Mouse (Mus musculus) layer of hippocampus, adult 9-11 months (tissue): ENCODE data around the gene Gm3415.
"Not testable (repeated sequence)": the region's sequence is repeated elsewhere in the genome, so short reads cannot be mapped to it uniquely, and the experiment has no call there.

Experiments
- DNase-seq: peaks from one replicate; pipeline ENCODE4 v3.0.0; 2022

Gm3415 gene

DNA sequence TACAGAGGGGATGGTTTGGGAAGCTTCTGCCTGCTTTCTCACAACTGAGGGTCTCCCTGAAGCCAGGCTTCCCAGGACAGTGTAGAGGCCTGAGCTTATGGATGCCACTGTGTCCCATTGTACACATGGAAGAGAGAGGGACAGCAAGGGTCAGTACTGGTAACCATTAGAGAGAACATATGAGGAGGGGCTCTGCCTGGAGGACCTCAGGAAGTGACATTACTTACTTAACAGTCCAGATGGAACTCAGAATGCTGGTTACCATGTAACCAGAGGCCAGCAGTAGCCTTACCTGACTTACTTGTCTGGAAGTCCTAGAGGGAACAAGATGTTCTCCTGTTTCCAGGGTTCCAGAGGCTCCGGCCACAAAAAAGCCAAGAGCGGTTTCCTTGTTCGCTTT is at the start of gene Gm3415:
Gene Gm3415 (plus strand): TSS at position 301 of the 400 bp plus-strand sequence.
- DNase-seq = not testable (repeated sequence)

DNA sequence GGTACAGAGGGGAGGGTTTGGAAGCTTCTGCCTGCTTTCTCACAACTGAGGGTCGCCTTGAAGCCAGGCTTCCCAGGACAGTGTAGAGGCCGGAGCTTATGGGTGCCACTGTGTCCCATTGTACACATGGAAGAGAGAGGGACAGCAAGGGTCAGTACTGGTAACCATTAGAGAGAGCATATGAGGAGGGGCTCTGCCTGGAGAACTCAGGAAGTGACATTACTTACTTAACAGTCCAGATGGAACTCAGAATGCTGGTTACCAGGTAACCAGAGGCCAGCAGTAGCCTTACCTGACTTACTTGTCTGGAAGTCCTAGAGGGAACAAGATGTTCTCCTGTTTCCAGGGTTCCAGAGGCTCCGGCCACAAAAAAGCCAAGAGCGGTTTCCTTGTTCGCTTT is 42.1 kb upstream of the Gm3415 start, which contains the start of gene Gm3402:
Gene Gm3402 (plus strand): TSS at position 301 of the 400 bp plus-strand sequence.
- not testable (repeated sequence) for DNase-seq

DNA sequence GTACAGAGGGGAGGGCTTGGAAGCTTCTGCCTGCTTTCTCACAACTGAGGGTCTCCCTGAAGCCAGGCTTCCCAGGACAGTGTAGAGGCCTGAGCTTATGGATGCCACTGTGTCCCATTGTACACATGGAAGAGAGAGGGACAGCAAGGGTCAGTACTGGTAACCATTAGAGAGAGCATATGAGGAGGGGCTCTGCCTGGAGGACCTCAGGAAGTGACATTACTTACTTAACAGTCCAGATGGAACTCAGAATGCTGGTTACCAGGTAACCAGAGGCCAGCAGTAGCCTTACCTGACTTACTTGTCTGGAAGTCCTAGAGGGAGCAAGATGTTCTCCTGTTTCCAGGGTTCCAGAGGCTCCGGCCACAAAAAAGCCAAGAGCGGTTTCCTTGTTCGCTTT is 30.4 kb upstream of the Gm3415 start, which contains the start of gene Gm3404:
Gene Gm3404 (plus strand): TSS at position 301 of the 400 bp plus-strand sequence.
- DNase-seq = not testable (repeated sequence)

DNA sequence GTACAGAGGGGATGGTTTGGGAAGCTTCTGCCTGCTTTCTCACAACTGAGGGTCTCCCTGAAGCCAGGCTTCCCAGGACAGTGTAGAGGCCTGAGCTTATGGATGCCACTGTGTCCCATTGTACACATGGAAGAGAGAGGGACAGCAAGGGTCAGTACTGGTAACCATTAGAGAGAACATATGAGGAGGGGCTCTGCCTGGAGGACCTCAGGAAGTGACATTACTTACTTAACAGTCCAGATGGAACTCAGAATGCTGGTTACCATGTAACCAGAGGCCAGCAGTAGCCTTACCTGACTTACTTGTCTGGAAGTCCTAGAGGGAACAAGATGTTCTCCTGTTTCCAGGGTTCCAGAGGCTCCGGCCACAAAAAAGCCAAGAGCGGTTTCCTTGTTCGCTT is 18.6 kb upstream of the Gm3415 start, which contains the start of gene Gm3409:
Gene Gm3409 (plus strand): TSS at position 301 of the 400 bp plus-strand sequence.
- DNase-seq = not testable (repeated sequence)

DNA sequence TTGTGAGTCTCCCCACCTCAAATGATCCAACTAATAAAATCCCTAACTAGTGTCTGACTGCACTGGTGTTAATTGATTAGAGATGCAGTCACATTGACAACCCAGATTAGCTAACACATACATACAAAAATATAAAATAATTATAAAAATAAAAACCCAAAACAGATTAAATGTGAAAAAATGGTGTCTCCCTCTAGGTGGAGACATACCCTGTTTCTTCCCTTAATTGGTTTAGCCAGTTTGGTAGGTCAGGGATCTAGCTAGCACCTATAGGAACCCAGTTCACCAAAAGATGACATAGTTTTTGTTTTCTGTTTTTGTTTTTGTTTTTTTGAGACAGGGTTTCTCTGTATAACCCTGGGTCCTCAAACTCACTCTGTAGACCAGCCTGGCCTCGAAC is 8.3 kb downstream of the Gm3415 start:
- DNase-seq = no peak

DNA sequence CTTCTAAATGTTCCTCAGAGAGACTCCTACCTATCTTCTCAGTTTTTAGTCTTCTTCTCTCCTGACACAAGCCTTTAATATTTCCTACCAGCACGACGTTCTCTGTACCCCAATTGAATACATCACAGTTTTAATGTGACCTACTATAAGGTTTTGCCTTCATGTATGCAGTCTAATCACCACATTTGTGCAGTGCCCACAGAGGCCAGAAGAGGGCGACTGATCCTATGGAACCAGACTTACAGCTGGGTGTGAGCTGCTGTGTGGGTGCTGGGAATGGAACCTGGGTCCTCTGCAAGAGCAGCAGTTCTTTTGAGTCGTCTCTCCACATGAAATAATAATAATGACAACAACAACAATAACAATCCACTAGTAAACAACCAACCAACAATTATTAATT is 11.1 kb downstream of the Gm3415 start:
- no peak for DNase-seq

DNA sequence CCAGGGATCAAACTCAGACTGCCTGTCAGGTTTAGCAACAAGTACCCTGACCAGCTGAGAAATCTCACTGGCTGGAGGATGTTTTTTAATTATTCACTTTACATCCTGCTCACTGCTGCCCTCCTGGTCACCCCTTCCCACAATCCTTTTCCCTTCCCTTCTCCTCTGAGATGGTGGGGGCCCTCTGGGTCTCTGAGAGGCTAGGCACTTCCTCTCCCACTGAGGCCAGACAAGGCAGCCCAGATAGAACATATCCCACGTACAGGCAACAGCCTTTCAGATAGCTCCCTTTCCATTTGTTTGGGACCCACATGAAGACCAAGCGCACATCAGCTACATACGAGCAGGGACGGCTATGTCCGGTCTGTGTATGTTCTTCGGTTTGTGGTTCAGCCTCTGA is 14.2 kb downstream of the Gm3415 start:
- DNase-seq = not testable (repeated sequence)

DNA sequence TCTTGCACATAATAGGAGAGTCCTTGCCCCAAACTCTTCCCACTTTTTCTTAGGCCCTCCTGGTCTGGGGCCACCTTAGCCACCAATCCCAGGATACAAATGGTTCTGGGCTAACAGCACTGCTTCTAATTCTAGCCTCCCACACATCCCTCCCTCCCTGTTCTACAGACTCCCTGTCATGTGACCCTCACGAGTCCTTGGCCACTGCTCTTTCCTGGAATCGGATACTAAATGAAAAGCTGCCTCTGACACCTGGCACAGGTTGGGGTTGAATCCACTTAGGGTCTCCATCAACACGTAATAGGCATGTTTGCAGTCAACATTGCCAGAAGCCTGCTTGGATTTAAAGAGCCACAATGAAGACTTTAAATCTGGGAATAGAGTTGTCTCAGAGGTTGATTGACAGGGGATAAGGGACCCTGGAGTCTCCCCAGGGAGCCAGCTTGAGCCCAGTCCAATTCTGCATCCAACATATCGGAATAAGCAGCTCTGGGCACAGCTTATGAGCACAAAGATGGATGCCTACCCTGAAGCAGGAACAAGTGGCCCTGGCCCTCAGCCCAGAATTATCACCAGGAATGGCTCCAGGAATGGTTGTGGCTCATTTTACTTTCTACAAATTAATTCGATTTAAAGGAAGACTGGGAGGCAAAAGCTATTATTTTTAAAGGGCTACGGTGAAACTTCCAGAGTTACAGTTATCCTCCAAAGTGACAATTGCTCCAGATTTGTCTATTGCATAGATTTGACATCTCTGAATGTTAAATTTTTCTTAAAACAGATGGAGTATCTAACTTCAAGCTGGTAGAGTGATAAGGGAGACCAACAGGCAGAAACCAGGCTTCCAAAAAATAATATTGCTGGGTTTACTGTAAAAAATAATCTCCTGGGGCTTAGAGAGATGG is 16.1 kb downstream of the Gm3415 start:
- DNase-seq = peak; percentile 85

DNA sequence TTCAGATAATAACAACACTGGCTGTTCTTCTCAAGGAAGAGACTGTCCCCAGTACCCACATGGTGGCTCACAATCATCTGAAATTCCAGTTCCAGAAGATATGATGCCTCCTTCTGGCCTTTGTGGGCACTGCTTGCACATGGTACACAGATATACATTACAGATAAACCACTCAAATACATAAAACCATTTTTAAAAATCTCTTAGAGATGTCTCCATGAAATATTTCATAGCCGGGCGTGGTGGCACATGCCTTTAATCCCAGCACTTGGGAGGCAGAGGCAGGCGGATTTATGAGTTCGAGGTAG is 16.8 kb downstream of the Gm3415 start:
- DNase-seq = not testable (repeated sequence)

DNA sequence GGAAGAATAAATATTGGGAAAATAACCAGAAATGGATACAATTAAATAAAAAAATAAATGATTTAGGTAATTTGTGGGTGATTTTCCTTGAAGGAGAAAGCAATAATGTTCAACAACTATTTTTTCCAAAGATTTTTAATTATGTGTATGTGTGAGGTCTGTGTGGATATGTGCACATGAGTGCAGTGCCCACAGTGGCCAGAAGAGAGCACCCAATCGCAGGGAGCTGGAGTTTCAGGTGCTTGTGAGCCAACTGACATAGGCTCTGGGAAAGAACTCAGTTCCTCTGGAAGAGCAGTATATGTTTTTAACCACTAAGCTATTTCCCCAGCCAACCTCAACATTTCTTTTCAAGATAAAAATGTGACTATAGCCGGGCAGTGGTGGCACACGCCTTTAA is 20.7 kb downstream of the Gm3415 start:
- DNase-seq = no peak

DNA sequence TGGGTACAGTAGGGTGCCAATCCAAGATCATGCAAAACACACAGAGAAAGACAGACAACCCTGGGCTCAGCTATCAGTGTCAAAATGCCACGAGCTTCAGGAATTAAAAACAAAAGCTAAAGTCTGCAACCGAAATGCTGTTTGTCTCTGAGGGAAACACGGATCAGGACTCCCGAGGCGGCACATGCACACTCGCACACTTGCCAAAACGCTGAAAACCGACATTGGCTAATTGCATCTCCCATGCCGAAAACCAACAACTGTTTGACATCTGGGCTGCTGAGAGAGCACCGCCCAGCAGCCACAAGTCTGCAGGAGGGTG is 28.2 kb downstream of the Gm3415 start:
- DNase-seq = no peak

DNA sequence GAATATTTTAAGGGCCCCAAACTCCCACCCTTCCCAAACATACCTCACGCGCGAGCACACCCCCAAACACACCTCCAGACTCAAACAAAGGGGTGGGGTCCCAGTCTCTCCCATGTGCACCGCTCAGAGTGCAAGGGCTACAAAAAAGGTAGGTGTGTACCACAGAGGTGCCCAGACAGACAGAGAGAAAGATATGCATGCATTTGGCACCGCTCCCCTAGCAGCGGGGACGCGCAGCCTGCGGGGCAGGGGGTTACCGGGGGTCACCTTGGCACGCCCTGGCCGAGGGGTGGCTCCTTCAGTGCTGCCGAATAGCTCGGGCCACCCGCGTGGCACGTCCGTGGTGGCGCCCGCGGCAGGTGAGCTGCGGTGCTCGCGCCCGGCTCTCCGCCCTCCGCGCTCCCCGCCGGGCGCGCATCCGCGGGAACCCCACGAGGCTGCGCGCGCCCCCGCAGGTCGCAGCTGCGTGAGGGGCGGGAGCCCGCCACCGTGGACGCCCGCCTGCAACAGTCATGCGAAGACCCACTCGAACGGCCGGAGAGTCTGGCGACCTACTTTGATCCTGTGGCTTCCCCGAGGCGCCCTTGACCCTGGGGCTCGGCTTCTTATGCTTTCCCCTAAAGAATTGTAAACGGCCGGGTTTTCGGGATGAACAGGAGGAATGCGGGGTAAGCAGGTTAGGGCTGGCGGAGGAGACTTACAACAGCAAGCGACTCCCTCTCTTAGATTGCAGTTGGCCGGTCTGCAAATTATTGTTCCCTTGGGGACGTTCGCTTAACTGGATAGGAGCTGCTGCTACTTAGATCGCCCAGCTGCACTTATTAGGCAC is 28.8 kb downstream of the Gm3415 start, which contains the start of gene Gpr12:
Gene Gpr12 (minus strand): TSS at position 762 of the 829 bp plus-strand sequence.
- no peak for DNase-seq

DNA sequence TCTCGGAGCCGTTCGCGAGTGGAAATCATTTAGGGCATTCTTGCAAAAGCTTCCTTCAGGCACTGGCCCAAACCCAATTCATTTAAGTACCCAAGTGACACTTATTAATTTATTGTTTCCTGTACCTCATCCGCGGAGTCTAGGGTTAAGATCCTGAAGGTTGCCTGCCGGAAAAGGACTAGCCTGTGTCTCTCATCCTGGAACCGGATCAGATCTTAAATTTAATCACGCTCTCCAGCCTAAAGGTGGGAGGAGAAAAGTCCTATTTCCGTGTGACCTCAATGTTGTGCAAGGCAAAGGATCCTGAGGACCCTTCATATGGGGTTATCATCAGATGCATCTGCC is 29.3 kb downstream of the Gm3415 start:
- no peak for DNase-seq

DNA sequence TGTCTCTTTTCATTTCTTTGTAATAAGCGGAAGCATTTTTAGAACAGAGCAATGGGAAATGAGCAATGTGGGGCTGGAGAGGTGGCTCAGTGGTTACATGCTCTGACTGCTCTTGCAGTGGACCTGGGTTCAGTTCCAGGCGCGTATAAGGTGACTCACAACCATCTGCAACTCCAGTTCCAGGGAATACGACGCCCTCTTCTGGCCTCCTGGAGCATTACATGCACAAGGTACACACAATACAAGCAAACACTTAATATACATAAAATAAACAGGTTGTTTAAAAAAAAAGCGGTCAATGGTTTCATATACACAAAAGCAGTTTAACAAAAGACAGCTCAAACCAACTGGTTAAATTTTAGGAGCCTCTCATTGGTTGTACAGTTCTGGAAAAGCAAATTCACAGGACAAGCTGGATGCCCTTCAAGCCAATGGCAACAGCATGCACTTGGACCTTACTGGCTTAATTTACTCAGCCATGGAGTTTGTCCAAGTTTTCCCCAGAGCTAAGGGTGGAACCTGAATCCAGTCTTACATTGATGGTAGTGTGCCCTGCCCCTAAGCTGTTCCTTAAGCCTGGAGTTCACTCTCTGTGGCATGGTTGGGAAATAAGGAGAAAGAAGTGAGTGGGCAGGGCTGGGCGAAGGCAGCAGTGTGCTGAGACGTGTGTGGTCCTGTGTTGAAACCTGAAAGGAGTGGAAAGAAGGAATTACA is 30.6 kb downstream of the Gm3415 start:
- no peak for DNase-seq

DNA sequence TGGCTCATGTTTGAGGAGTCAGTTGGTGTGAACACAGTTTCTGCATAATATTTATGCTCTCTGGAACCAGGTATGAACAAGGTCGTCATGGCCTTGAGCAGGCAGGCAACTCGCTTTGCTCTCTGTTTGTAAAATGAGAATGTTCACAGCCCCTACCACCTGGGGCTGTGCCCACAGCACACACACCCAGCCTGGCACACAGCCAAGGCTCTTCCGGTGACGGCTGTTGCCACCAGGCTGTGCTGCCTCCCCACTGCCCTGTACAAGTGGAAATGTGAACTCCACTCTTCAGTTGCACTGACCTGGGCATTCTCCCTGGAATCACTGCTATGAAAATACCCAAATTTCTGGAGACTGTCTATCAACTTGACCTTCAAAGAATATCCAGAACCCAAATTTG is 35.1 kb downstream of the Gm3415 start:
- DNase-seq = no peak

DNA sequence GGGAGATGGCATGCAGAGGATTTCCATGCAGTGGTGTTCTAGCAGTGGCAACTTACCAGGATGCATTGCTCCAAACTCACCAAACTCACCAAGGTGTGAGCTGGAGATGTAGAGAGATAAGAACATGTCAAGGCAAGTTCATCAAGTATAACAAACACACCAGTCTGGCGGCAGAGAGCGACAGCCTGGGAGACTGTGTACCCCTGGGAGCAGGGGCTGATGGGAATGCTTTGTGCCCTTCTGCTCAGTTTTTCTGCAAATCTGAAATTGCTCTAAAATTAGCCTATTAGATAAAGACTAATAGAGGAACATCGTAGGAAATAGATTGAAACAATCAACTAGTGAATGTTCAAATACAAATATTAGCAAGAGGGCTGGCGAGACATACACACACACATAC is 35.7 kb downstream of the Gm3415 start:
- DNase-seq = peak; percentile 33

DNA sequence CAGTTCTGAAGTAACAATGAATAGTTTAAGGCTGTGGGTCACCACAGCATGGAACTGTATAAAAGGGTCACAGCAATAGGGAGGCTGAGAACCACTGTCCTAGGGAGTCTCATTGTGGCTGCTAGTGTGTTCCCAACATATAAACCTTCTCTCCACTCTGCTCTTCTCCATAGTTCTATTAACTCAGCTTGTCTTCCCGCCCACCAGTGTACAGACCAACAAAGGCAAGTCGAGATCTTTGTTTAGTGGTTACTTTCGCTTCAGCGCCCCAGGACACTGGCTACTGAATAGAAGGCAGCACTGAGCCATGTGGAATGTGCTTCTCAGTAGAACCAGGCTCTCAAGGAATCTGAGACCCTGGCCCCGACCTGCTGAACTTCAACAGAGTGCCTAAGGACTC is 36.6 kb downstream of the Gm3415 start:
- DNase-seq = no peak

DNA sequence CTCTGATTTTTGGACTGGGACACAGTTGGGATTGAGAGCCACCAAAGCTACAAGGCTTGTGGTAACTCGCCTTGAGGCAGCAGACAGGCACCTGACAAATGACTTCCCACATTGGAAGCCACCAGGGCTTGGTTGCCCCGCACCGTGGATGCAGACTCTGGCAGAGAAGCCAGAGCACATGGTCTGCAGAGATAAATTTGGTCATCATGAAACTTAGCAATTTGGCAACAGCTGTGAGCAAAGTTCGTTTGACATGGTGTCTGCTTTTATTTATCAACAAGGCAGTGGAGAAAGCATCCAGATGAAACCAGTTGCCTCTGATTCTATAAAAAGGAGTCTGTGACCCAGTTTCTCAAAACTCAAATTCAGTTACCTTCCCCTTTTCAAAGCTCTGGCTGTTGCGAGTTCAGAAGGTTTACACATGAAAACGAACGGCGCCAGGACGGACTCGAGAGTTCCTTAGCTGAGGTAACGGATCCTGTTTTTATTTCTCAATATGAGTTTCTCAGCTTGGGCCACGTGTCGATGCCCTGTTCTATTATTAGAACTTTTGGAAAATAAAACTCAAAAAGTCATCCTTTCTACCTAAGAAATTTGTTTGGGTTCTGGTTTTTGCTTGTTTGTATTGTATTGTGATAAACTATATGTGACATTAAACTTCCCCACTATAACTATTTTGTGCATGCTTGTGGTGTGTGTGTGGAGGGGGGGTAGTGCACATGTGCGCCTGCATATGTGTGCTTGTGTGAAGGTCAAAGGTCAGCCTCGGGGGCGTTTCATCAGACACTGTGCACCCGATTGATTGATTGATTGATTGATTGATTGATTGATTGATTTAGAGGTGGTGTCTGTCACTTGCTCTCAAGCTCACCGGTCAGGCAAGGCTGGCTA is 40.9 kb downstream of the Gm3415 start:
- no peak for DNase-seq

DNA sequence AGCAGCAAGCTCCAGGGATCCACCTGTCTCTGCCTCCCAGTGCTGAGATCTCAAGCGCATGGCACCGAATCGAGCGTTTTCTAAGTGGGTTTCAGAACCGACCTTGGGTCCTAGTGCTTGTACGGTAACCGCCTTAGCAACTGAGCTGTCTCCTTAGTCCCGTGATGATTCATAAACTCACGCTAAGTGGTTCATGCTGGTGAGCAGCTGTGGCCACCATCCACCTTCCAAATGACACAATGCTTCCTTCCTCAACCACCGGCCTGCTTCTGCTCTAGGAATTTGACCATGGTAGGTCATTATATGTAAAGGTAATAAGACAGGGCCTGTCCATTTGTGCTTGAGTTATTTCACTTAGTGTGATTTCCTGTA is 41.6 kb downstream of the Gm3415 start:
- no peak for DNase-seq

DNA sequence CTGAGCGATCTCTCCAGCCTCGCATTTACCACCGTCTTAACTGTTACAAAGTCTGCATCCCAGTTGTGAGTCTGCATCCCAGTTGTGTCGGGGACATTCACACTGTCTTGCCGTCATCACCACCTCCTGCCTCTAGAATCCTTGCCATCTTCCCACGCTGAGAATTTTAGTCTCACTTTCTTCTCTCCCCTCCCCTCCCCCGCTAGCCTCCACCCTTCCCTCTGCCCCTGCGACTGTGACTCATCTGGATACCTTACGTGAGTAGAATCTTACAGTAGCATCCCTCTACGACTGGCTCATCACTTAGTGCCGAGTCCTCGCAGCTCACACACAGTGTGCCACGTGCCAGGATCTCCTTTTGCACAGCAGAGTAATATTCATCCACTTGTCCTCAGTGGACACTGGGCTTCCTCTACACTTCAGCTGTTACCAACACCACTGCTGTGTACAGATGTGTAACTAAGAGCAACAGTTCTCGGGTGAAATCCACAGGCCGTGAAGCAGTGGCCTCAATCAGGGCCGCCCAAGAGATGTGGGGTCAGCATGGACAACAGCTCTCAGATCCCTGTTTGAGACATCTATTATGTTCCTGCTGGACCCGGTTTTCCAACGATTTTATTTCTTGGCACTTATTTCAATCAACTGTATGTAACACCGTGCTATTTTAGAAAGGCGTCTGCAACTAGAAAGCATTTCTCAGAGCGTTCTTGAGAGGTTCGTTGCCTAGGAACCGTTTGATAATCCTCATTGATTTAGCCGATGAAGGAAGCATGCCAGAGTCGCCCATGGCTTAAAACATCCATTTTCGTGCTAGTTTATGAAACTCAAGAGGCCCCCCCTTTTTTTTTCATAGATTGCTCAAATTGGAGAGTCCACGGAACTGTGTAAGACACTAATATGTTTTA is 42.5 kb downstream of the Gm3415 start:
- DNase-seq = no peak

DNA sequence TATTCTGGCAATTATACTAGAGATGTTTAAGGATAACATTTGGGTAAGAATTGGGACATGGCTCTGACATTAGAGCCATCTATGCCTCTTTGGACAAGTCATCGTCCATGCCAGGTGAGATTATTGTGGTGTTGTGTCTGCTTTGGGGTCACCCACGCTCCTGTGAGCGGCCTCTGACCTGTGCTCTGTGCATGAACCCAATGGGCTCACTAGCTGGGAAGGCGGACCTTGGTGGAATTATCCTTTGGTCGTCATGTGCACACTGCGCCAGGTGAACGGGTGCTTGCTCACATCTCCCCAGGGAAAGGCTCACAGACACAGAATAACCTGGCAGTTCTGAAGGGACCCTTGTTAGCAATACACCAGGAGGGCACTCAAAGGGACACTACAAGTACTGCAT is 43.3 kb downstream of the Gm3415 start:
- DNase-seq = not testable (repeated sequence)
